Mouse (Mus musculus) c-Kit-negative CD71-positive TER-119-positive erythroid progenitor cells, embryonic 14.5 days (primary cell): ENCODE data around the gene Fam155a.
"Not testable (repeated sequence)": the region's sequence is repeated elsewhere in the genome, so short reads cannot be mapped to it uniquely, and the experiment has no call there.

Experiments used
- DNase-seq: peaks from one replicate; pipeline ENCODE4 v3.0.0-alpha.2; 2013; ENCODE audit warnings: low read depth, low spot score

Fam155a gene

DNA sequence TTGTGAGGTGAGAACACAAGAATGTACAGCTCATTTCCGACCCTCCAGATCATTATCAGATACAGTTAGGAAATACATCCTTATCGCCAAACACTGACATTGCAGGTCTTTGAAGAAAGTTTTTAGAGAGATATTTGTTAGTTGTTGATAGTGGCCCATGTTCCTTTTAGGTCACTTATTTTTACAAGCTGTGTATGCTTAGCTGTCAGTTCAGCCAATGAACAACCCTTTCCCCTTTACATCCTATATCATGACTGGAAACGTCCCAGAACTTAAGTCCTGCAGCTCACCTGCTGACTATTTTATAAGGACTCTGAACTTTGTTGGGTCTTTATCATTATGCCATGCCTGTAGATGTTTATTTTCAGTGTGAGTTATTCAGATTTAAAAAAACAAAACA is 366.3 kb downstream of the Fam155a start:
- no peak for DNase-seq

GRCm38 (mm10) chr8:9402393-9402792 is 368.6 kb downstream of the Fam155a start:
- DNase-seq: no peak

GRCm38 (mm10) chr8:9398606-9399263 is 372.2 kb downstream of the Fam155a start:
- DNase-seq: no peak

DNA sequence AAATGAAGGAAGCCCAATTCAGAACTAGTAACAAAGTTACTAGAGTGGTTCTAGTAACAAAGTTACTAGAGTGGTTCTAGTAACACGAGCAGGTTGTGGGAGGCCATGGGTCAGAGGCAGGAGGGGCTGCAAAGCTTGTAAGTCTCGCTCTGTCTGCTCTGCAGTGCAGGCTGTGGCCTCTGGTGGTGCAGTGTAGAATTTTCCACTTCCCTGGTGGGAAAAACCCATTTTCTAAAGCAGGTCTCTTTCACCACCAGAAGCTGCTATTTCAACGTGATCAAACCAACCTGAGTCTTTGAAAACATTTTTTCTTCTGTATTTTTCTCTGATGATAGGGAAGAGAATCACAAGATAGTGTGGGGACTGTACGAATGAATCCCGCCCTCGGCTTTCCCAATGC is 372.9 kb downstream of the Fam155a start:
- DNase-seq: no peak

- no peak for DNase-seq
Observed at GRCm38 (mm10) chr8:9394670-9395069, 376.3 kb downstream of the Fam155a start.

GRCm38 (mm10) chr8:9393246-9393645 is 377.7 kb downstream of the Fam155a start:
- no peak for DNase-seq

DNA sequence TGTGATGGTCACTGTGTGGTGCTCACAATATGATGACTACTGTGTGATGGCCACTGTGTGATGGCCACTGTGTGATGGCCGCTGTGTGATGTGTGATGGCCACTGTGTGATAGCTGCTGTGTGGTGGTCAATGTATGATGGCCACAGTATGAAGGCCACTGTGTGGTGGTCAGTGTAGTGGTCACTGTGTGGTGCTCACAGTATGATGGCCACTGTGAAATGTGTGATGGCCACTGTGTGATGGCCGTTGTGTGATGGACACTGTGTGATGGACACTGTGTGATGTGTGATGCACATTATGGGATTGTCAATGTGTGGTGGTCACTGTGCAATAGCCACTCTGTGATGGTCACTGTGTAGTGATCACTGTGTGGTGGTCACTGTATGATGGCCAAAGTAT is 380.7 kb downstream of the Fam155a start:
- not testable (repeated sequence) for DNase-seq

DNA sequence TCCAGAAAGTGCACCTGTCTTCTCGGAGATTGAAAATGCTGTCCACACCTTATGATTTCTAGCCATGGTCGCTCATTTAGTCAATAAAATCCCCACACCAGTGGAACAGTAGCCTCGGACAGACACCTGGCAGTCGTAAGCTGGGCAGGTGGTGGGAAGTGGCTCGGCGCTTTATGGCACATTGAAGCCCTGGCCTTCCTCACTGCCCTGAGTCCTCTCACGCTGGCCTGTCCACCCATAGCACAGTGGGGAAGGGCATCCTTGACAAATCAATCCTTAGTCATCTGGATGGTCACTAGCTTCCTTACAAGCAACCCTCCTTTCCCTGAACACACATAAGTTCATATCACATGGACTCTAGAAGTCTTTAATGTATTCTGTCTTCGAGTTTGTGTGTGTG is 401.8 kb downstream of the Fam155a start:
- no peak for DNase-seq

GRCm38 (mm10) chr8:9367721-9368120 is 403.2 kb downstream of the Fam155a start:
- DNase-seq: no peak

- no peak for DNase-seq
Observed at GRCm38 (mm10) chr8:9365381-9365780, 405.6 kb downstream of the Fam155a start.

DNA sequence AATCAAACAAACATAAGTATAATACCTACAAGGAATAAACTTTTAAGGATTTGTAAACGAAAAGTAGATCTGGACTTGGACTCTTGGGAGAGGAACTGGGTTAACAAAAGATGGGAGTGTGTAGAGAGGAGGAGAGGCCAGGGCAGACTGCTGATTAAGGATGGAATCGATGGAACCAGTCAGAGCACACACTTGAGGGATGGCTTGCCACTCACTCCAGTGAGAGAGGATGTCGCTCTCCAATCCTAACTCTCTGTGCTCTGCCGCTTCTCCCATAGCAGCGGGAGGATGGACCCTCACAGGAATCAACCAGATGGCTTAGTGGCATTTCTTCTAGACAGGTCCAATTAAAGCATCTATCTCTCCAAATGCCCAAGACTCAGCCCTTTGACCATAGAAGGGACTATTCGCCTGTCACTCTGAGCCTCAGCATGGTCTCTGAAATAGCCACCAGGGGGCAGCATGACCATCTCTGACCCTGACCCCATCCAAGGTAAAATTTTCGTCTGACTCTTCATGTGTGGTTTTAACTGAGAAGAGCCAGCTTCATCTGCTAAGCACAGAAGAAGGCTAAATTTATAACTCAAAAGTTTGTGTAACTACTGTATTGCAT is 422.3 kb downstream of the Fam155a start:
- DNase-seq: no peak

GRCm38 (mm10) chr8:9347163-9347562 is 423.8 kb downstream of the Fam155a start:
- no peak for DNase-seq

- no peak for DNase-seq
Observed at GRCm38 (mm10) chr8:9344136-9344535, 426.8 kb downstream of the Fam155a start.

GRCm38 (mm10) chr8:9342998-9343397 is 428.0 kb downstream of the Fam155a start:
- DNase-seq: no peak

DNA sequence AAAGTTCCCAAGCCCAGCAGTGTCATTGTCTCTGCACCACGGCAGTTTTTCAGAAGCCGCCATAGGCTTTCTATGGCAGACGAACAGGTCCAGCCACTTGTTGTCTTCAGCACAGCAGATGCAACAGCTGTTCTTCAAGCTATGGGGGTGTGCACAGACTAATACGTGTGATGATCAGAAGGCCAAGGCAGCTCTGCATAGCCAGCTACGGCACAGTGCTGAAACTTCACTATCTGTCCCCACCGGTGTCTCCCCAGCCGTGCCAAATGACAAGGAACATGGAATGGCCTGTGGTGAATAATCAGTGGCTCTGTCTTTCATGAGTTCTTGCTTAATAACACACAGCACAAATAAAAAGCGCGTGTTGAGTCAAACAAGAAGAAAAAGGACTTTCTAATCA is 428.4 kb downstream of the Fam155a start:
- DNase-seq: no peak

DNA sequence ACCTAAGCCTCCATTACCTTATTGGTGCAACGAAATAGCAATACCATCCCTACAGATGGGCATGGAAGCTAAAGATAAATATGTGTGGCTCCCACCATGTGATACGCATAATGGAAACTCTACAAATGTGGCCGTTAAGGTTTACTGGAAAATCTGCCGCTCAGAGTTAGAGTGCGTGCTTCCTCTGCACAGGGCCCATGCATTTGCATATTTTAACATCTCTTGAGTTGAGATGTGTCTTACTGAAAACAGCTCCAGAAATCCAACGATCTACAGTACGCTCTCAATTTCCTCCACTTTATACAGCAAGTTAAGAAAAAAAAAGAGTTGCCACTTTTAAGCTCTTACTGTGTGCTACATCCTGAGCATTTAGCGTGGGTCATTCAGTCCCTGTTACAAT is 433.1 kb downstream of the Fam155a start:
- DNase-seq: no peak

DNA sequence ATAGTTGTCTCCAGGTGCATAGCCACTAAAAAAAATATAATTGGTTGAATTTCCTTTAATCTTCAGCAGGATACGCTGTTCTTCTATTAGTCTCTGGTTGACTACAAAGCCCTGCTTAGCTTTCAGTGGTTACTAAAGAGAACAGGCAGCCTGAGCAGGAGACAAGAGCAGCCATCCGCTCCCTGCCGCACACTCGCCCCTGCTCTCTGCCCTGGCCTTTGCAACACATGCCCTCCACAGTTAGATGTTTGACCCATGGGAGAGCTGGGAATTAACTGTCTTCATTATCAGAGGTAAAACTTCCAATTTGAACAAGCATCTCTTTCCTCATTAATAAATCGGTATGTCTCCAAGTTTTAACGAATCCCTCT is 435.0 kb downstream of the Fam155a start:
- DNase-seq: no peak

DNA sequence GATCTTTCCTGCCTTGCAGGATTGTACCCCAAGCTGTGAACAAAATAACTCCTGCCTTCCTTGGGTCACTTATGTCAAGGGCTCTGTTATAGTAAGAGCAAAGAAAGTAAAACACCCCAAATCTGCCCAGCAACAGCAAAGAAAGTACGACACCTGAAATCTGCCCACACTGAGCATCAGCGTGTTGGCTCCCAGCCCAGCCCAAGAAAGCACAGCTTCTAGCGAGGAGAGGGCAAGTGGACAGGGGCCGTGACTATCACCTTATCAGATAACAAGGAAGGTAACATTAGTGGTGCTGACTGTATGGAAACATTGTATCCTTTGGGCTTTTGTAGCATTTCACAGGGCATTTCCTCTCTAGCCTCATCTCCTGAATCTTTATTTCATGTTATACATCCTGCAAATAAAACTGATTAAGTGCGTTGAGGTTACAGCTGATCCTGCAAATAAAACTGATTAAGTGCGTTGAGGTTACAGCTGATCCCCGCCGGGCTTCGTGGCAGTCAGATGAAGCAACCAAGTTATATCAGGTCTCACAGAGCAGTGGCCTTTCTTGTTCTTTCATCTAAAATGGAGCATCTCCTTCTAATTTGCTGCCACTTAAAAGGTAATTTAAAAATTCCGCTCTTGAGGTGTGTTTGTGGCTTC is 435.6 kb downstream of the Fam155a start:
- no peak for DNase-seq

DNA sequence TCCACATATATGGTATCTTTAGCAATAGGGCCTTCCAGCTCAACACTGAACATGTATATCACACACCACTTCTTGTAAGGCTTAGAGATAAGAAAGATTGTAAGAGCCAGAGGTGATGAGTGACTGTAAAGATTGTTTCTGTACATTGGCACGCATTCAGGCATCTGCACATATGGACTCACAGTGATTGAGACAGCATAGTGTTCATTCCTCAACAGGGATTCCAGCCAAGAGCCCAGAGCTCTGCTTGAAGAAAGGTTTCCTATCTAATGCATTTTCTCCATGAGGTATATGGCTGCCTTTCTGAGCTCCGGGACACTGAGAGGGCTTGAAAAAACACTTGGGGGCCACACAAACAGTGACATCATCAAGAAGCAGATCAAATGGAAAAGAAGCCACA is 438.2 kb downstream of the Fam155a start:
- DNase-seq: no peak

- DNase-seq: no peak
Observed at GRCm38 (mm10) chr8:9309456-9309855, 461.5 kb downstream of the Fam155a start.

- no peak for DNase-seq
Observed at GRCm38 (mm10) chr8:9303526-9304135, 467.3 kb downstream of the Fam155a start.

DNA sequence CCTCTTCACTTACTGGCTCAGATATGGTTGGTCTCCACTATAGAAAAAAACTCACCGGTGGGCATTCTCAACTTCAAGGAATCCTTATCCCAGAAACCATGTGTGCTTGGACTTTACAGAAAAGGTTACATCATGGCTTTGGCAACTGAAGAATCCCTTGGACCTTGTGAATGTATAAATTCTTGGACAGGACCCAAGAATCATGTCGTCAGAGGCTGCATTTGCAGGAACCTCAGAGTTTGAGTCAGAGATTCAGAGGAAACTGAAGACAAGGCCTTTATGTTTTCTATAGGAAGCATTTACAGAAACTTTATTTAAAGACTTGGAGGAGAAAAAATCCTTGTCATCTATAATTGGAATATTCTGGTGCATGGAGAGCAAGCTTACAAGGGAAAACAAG is 475.9 kb downstream of the Fam155a start:
- DNase-seq: no peak

DNA sequence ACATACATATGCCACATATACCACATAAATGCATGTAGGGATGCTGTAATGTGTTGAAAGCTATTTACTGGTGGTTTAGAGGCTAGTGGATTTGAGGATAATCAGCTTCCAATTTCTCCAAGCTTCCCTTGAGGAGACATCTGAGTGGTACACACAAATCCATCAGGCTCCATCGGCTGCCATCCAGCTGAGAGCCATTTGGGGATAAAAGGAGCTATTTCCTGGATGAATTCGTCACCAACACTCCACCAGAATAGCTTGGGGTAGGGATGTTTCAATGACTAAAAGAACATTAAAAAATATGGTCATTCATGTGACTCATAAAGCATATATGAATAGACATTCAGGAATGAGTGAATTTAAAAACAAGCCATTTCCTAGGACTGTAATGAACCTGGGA is 478.4 kb downstream of the Fam155a start:
- DNase-seq: no peak
